Mouse (Mus musculus) cerebellum, adult 2 months (tissue): Measurements from ENCODE around the gene Lef1. TPM values are rescaled to one million over a fixed set of nuclear protein-coding genes. Genes with fewer than 3 reads are reported as not detected.

Source experiments
- DNase-seq, 2 experiments: peaks; one replicate each; pipeline ENCODE4 v3.0.0; 2021
- H3K27ac ChIP-seq: fragments of 200-500 bp; 2 replicates; pipeline ENCODE4 v1.5.1; 2012; ENCODE audit warnings: low read length, control low read depth, inconsistent platforms; ENCODE audit not compliant: insufficient read depth
- H3K27me3 ChIP-seq: fragments of 200-500 bp; 2 replicates; pipeline ENCODE4 v1.6.1; 2012; ENCODE audit warnings: inconsistent platforms, mild to moderate bottlenecking, low read length, moderate library complexity; ENCODE audit not compliant: control insufficient read depth, insufficient read depth
- H3K4me1 ChIP-seq: fragments of 200-500 bp; 2 replicates; pipeline ENCODE4 v1.6.1; 2011; ENCODE audit warnings: low read length; ENCODE audit not compliant: control insufficient read depth, insufficient read depth
- H3K4me3 ChIP-seq: fragments of 200-500 bp; replicated peaks from 2 replicates; pipeline ENCODE3; 2011; ENCODE audit warnings: mild to moderate bottlenecking, low read depth, low read length, control low read depth; ENCODE audit not compliant: insufficient read depth
- CTCF ChIP-seq: fragments of 200-500 bp; IDR thresholded peaks from 2 replicates; pipeline ENCODE4 v1.5.1; 2011; ENCODE audit warnings: low read depth, mild to moderate bottlenecking, control low read depth, low read length, moderate library complexity, borderline replicate concordance; ENCODE audit not compliant: insufficient read depth
- POLR2A ChIP-seq: fragments of 200-500 bp; IDR thresholded peaks from 2 replicates; pipeline ENCODE4 v1.6.1; 2011; ENCODE audit warnings: low read length, control low read depth, borderline replicate concordance; ENCODE audit not compliant: insufficient read depth
- WGBS: fragments of 180-500 bp; shearing (Covaris S2); methylation state at CpG from one replicate; pipeline ENCODE4 v1.1.7; 2018; 5-methylcytosine and 5-hydroxymethylcytosine counted together
- polyA plus RNA-seq: library from polyadenylated mRNA; depleted of rRNA; stranded (reverse); fragments of >200 nt; gene quantifications from 2 replicates; pipeline ENCODE4 v1.2.3, GENCODE M21; 2012

Gene Lef1
- polyA plus RNA-seq, 1 experiment, result 6.8 TPM

- TF ChIP-seq CTCF (no peak), POLR2A (no peak)
- no peaks in the 10 kb centered on the region for H3K27me3 ChIP-seq
These were observed 97.6 kb downstream of the Lef1 start for GRCm38 (mm10) chr3:131207846-131208245.

DNA sequence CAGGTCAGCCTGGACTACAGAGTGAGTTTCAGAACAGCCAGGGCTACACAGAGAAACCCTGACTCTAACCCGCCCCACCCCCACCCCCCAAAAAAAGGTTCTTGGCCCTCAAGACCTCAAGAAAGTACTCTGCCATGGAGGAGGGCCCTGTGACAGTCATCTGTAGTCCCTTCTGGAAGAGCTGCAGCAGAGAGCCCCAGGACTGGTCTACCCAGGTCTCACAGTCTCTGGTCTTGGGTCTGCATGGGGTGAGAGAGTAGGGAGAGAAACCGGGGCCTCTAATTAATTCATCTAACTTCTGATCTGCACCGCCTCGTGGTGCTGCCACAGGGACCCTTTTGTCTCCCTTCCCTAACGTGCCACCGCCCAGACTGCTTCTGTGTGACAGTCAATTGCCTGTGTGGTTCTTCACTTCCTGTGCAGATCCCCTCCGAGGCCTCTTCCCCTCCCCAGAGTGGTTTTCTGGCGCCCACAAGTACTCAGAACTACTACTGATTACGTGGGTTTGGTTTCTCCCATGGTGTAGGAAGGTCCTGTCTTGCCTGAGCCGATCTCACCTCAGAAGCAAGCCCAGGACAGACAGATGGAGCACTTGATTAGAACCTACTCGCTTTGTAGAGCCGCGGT, 98.1 kb downstream of the Lef1 start:
- Histone ChIP-seq H3K4me1 (no peaks in the 10 kb centered on the region), H3K4me3 (no peak overlapping the region), H3K27me3 (no peaks in the 10 kb centered on the region), H3K27ac (no peak overlapping the region)
- WGBS, result 52% methylated on average over 13 of the region's 13 CpGs
- TF ChIP-seq CTCF (no peak), POLR2A (no peak)
- DNase-seq, result no peak

More at GRCm38 (mm10) chr3:131207846-131208245, 97.6 kb downstream of the Lef1 start:
- 55% methylated on average over 5 of the region's 5 CpGs for WGBS
- Histone ChIP-seq H3K4me1 (no peaks in the 10 kb centered on the region), H3K4me3 (no peak overlapping the region), H3K27ac (no peak overlapping the region)
- no peak for DNase-seq

GRCm38 (mm10) chr3:131212200-131212599, 101.9 kb downstream of the Lef1 start:
- Histone ChIP-seq H3K4me1 (no peaks in the 10 kb centered on the region), H3K27ac (no peak overlapping the region), H3K4me3 (no peak overlapping the region), H3K27me3 (no peaks in the 10 kb centered on the region)
- TF ChIP-seq CTCF (no peak), POLR2A (no peak)
- DNase-seq, result no peak
- WGBS, result 84% methylated on average over 7 of the region's 7 CpGs

- no peaks in the 10 kb centered on the region for H3K4me1 ChIP-seq
- no peaks in the 10 kb centered on the region for H3K27me3 ChIP-seq
- no peak overlapping the region for H3K27ac ChIP-seq
- WGBS, result 88% methylated on average over 9 of the region's 9 CpGs
- H3K4me3 ChIP-seq, result no peak overlapping the region
- DNase-seq, result no peak
- TF ChIP-seq CTCF (no peak), POLR2A (no peak)
These were observed 103.9 kb downstream of the Lef1 start for GRCm38 (mm10) chr3:131214060-131214658.

DNA sequence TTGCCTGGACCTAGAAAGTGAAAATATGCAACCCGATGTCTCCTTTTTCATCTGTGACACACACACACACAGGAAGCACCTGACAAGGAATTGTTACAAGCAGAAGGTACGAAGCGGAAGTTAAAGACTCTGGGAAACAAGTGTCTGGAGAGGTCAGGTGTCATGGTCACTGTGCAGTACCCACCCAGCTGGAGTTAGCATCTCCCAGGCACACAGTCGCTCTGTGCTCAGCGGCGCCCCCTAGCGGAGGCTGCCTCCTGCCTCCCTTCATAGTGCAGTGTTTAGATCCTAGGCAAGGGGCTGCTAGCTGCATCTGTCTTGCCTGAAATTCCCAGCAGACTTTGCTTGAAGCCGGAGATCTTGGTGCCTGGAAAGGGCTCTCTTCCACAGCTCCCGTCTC, 104.6 kb downstream of the Lef1 start:
- TF ChIP-seq POLR2A (no peak), CTCF (peak; percentile 24; the same call in 1 of the 2 replicates)
- DNase-seq, result no peak
- H3K27ac ChIP-seq, result no peak overlapping the region
- no peaks in the 10 kb centered on the region for H3K27me3 ChIP-seq
- WGBS, result 63% methylated on average over 9 of the region's 9 CpGs
- H3K4me3 ChIP-seq, result no peak overlapping the region
- no peaks in the 10 kb centered on the region for H3K4me1 ChIP-seq

- 91% methylated on average over 14 of the region's 14 CpGs for WGBS
- TF ChIP-seq CTCF (no peak), POLR2A (no peak)
- Histone ChIP-seq H3K4me1 (no peaks in the 10 kb centered on the region), H3K27me3 (no peaks in the 10 kb centered on the region), H3K4me3 (no peak overlapping the region), H3K27ac (no peak overlapping the region)
- no peak for DNase-seq
These were observed 108.5 kb downstream of the Lef1 start for GRCm38 (mm10) chr3:131218636-131219390.

DNA sequence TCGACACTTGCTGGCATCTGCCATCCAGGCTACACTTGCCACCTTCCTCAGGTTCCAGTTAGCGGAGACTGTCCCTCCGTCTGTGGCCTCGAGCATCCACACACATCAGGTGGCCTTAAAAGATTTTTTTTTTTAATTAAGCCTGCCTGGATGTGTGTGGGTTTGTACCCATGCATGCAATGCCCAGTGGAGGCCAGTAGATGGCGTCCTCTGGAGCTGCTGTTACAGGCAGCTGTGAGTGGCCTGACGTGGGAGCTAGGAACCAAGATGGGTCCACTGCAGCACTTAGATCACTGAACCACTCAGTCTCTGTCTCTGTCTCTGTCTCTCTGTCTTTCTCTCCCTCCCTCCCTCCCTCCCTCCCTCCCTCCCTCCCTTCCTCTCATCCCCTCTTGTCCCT, 117.8 kb downstream of the Lef1 start:
- Histone ChIP-seq H3K4me1 (no peaks in the 10 kb centered on the region), H3K4me3 (no peak overlapping the region), H3K27me3 (no peaks in the 10 kb centered on the region), H3K27ac (no peak overlapping the region)
- TF ChIP-seq CTCF (peak; percentile 17; the same call in 1 of the 2 replicates), POLR2A (no peak)
- DNase-seq, result no peak
- 74% methylated on average over 6 of the region's 6 CpGs for WGBS

DNA sequence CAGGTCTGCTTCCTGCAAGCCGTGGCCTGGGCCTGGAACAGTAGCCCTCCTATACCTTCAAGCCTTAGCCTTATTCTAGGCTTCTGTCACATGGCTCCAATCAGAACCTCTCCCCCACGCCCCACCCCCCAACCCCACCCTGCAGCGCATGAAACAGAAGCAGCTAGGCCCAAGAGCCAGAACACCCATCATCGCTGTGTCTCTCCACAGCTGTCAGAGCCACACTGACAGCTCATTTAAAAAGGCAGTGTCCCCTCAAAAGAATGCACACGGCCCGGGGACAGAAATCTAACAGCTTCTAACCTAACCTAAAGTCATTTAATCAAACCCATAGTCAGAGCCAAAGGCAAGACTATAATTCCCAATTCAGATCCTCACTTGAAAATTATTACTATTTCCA, 126.8 kb downstream of the Lef1 start:
- 82% methylated on average over 6 of the region's 6 CpGs for WGBS
- H3K4me3 ChIP-seq, result no peak overlapping the region
- H3K4me1 ChIP-seq, result no peaks in the 10 kb centered on the region; the same call in 1 of the 2 replicates
- no peaks in the 10 kb centered on the region for H3K27me3 ChIP-seq
- no peak overlapping the region for H3K27ac ChIP-seq
- no peak for TF ChIP-seq POLR2A
- no peak for TF ChIP-seq CTCF
- no peak for DNase-seq
